Mouse (Mus musculus) ES-CJ7 (cell line): ENCODE data around the gene Fgf18.
A peak's percentile ranks its signal among the peaks of the same experiment; 100 is the strongest.

Experiments
- DNase-seq: peaks from one replicate; pipeline ENCODE4 v3.0.0; 2011; ENCODE audit warnings: low read depth, low spot score

The Fgf18 gene

DNA sequence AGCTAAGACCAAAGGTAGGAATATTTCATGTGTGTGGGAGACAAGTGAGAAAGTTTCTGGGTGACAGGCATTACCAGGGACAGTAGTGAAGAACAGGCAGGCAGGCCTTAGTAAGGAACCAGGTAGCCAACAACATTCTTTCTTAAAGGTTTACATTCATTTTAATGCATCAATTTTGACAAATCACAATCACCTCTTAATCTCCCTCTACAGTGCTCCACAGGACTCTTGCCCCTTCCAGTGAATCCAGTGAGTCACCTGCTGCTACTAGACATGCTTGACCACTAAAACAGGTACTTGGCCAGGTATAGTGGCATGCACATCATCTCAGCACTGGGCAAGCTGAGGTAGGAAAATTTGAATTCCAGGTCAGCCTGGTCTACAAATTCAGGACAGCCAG, 3.2 kb upstream of the Fgf18 start:
- DNase-seq, result no peak

DNA sequence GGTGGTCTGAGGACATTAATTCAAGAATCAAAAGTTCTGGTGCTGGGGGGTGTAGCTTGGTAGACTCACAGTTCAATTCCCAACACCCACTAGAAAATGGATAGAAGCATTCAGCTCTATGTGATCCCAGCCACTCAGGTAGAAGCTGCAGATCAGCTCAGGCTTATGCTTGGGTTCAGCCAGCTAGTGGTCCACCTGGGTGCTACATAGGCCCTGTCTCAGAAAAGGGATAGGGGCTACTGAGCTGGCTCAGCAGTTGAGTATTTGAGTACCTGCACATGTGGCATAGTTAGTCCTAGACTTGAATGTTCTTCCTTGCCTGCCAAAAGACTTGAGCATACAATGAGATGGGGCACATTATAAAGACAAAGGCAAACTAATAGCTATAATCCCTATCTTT, 2.3 kb upstream of the Fgf18 start:
- DNase-seq, result peak; percentile 74

DNA sequence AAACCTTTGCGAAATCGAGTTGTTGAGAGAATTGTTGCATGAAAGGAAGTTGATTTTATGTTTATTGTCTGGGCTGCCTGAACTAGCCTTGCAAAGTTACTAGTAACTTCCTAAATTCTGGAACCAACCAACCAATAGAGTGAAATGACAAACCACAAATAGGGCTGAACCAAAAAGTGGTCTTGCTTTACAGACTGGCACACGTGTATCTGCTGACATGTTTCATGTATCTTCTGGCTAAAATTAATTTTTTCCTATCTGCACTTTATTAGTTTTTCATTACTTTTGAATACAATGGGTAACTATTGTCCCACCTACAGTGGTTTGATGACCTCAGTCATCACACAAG, 1.9 kb upstream of the Fgf18 start:
- DNase-seq, result no peak

DNA sequence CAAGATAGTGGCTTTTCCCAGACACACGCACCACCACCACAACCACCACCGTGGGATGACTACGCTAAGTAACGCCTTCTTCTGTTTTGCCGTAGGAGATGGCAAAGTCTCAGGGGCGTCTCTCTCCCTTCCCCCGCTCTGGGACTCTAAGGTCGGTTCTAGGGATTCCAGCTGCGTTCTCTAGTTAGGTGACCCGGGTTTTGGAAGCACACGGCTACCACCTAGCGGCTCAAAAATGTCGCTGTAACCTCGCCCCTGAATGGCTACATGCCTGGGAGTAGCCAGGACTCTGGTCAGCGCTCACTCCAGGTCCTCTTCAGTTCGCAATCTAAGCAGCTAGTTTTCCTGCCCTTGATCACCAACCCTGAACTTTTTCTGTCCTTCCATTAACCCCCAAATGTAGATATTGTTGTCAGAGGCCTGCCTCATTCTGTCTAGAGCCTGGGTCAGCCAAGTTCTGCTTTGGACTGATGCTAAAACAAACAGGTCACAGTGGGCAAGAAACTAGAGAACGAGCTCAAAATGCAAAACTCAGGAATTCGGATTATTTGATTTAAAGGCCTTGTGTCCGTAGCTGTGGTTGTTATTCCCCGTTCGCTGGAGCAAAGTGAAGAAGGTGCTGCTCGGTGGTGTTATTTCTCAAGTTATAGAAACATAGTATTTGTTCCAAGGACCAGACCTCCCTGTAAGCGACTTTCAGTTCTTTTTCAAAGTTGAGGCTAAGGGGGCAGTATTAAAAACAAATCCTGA, 1.3 kb upstream of the Fgf18 start:
- DNase-seq, result peak; percentile 94

DNA sequence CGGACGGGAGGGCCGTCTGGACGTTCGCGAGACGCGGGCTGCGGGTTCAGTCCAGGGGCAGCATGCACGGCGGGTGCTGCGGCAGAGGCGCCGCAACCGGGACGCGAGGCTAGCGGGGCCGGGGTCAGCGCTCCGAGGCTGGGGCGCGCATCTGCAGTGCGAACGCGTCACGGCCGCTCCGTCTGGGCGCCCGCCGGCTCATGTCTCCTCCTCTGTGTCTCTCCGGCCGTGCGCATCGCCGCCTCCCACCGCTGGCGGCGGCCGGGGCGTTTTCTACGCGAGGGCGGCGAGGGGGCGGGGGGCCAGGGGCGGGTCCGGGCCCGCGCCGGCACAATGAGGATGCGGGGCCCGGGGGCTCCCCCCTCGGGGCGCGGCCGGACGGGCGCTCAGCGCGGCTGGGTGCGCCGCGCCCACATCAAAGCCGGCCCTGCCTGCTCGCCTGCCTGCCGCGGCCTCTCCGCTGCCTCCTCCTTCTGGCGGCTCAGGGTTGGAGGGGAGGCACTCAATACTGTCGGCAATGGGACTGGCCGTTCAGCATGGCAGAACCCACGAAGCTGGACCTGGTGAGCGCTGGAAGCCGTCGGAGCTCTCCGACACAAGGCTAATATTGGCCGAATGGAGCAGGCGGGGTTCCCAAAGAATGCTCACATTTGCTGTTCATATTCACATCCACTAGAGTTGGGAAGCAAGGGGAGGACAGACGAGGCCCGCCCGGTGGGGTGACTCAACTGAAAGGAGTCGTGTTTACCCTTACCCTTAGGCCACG, 555 bp upstream of the Fgf18 start:
- peak; percentile 59 for DNase-seq

DNA sequence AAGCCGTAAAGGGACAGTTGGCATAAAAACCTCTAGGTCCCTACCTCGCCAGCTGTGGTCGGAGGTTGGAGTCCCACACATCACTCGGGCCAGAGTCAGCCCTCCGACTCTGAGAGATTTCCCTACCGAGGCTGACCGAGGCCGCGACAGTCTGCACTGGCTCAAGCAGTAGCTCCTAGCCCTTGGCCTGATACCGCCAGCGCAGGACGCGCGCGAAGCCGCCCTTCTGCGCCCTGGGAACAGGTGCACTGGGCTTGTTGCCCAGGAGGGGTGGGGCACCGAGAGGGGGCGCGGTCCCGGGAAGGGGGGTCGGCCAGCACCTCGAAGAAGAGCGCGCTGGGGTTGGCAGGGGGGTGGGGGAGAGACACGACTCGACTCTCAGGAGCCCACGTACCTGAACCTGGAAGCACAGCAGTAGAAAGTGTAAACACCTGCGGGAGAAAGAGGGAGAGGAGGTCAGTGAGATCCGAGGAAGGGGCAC, 509 bp downstream of the Fgf18 start:
- DNase-seq, result no peak

DNA sequence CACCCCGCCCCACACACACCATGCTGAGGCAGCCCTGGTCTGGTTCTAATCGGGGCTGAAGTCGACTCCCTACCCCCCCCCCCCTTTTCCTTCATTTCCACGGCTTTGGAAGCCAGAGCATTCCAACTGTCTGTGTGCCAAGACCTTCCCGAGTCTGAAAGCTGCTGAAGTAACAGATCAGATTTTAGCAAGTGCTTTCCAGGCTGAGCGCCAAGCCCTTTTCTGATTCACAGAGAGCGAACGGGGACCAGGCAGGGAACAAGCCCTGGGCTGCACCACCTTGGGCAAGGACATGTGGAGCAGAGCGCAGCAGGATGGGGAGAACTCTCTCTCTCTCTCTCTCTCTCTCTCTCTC, 1.1 kb downstream of the Fgf18 start:
- no peak for DNase-seq

DNA sequence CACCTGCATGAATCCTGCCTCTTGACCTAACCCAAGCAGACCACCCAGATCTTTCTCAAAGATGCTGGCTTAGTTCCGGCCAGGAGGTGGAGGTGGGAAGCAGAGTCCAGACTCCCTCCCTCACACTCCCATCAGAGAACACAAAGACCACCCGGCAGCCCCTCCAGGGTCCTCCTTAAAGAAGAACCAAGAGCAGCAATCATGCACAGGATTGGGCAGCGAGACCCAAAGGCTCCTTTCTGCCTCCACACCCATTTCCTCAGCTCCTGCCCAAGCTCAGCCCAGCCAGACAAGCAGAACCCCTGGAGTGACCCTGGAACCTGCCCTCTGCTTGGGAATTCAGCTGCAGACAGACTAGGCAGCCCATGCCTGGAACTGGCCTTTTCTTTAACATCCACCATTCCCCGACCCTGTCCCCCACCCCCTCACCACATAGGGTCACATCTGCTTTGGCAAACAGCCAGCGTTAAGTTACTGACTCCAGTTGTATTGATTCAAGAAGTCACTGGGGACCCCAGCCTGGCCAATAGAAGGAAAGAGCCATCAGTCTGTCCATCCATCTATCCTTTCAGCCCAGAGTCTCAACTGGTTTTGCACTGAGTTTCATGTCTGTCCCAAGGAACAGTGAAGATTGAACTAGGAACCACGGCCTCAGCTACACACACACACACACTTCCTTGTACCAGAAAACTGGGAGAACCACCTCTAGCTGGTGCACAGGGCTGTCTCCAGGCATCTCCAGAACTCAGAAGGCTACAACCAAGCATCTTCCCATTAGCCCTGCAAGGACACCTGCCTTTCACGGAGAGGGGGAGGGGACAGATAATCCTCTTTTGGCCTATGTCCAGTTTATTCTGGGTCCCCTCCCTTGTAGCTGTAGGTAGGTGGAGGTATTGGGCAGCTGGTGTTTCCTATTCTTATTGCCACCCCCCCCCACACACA, 1.7 kb downstream of the Fgf18 start:
- DNase-seq, result no peak

DNA sequence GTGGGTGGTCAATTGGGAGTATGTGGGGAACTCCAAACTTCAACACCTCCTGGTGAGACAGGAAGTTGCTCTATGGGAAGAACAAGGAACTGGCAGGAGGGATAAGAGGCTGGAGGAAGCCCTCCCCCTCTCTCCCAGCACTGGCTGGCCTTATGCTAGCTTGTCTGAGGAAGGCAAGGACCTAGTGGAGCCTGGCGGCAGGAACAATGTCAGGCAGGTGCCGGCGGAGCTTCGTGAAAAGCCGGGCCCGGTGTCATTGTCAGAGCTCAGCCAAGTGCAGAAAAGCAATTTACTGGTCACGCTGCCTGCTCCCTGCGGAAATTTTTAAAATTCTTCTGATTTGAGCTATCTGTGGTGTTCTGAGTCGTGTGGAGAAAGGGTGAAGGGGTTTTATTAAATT, 3.3 kb downstream of the Fgf18 start:
- no peak for DNase-seq

DNA sequence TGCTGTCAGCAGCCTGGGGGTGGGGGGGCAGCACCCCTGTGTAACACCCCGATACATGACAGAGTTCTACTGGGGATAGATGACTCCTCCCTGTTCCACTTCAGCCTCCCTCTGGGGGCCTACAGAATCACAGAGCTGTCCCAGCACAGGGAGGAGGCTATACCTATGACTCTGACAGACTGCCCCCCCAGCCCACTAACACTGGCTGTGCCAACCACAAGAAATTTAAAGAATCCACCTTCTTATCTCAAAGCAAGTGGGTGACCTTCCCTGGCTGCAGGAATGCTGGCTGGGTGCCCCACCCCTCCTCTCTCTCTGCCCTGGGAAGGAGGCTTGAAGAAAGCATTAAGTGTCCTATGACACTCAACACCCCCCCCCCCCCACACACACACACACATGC, 4.4 kb downstream of the Fgf18 start:
- no peak for DNase-seq

DNA sequence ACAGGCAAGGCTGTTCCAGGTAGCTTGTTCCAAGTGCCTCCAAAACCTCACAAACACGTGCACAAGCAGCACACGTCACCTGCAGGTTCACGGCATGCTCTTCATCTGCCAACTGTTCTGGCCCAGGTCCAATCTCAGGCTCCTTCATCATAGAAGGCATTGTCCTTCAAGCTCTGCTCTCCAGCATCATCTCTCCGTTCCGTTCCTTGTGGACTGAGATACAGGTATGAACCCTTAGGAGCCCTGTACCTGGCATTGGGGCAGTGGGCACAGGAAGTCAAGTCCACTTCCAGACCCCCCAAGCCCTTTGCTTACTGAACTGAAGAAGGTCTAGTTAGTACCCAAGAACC, 7.1 kb downstream of the Fgf18 start:
- no peak for DNase-seq

DNA sequence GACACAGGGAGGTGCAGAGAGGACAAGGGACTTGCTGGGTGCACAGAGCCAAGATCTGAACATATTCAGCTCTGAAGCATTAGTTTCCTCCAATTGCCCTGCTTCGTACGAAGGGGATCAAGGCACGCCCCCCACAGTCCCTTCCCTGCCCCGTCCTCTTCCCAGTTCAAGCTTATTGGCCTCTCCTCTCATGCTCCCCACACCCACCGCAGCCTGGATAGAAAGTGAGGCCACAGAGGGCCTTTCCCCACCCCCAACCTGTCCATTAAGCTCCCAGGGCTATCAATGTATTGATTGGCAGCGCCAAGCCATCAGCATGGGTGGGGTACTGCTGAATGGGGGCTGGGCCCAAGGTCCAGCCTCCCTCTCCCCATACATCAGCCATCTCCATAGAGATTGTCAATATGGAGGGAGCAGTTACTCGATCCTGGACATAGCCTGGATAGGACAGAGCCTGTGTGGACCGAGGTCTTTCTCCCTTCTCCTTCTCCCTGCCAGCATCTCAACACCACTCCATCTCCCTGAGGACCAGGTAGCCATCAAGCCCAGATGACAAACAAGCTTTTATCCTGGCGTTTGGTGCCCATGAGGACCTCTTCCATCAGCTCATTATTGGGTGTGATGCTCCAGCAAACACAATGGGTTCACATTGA, 7.6 kb downstream of the Fgf18 start:
- no peak for DNase-seq

DNA sequence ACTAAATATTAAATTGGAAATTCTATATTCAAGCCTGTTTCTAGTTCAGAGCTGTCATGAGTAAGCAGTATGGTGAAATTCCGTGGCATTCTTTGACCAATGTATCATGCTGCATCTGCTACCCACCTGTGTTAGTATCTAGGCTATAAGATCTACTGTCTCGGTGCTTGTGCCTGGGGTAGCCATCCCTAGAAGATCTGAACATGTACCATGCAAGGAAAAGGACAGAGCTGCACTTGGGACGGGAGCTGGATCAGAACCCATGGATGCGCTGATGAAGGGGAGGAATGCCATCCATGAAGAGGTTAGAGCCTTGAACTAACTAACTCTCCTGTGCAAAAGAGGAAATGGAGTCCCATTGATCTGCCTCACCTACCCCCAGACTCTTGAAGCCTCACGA, 8.5 kb downstream of the Fgf18 start:
- no peak for DNase-seq

DNA sequence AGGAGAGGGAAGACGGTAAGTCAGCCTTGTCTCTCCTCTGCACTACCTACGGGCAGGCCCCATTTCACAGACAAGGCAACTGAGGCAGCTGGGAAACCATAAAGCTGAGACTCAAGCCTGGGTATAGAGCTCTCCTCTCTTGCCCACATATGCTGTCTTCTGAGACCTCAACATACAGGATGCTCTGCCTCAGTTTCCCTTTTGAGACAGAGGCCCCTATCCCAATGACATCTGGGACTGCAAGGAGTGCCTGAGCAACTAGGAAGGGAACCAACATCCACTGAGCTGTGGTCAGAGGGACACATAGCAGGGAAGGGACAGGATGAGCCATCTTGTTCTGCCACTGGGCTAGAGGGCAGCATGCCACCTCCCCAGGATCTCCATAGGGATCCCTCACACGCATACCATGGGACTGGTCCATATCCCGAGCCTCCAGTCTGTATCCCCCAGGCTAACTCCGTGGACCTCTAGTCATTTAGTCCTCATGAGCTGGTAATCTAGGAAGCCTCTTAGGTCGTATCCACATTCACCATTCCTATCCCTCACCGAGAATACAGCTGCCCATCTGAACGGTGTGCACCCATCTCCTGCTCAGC, 12.7 kb downstream of the Fgf18 start:
- no peak for DNase-seq

DNA sequence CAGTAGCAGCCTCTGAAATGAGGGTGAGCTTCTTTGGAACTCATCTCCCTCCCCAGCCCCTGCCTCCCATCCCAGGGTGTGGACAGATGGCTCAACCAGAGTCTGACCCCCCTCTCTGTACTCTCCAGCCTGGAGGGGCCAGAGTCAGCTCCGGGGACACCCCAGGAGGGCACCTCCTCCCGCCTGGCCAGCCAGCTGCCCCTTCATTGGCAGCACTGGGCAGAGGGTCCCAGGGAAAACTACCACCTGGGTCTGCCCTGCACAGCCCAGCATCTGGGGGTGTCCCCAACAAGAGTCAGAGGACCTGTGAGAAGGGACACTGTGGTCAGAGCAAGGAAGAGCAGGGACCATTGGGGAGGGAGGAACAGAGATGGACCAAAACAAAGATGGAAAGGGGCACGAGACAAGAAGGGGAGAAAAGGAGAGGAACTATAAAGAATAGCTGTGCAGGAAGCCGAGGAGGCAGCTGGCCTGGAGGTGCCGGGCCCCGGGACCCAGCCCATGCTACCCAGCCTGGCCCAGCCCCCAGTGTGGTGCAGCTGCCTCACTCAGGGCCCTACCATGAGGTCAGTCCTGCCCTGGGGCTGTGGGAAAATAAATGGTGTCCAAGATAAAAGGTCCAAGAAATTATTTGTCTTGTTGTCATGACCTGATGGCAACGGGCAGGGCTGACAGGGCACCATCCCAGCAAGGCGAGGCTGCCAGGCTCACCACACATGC, 14.4 kb downstream of the Fgf18 start:
- DNase-seq, result no peak

DNA sequence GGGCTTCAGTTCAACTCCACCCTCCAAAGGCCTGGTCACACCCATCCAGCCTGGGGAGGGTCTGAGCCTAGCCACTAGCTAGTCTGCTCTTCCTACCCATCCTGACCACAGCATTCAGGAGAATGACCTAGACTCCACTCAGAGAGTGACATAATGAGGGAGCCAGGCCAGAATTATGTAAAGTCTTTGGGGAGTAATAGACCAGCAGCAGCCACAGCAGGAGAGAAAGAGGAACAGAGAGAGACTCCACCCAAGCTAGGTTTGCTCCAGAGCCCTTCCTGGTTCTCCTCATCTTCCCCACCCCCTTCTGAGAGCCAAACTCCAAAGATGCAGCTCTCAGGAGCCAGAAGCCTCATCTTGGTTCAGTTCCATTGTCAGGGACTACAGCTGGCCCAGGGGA, 20.1 kb downstream of the Fgf18 start:
- DNase-seq, result no peak

DNA sequence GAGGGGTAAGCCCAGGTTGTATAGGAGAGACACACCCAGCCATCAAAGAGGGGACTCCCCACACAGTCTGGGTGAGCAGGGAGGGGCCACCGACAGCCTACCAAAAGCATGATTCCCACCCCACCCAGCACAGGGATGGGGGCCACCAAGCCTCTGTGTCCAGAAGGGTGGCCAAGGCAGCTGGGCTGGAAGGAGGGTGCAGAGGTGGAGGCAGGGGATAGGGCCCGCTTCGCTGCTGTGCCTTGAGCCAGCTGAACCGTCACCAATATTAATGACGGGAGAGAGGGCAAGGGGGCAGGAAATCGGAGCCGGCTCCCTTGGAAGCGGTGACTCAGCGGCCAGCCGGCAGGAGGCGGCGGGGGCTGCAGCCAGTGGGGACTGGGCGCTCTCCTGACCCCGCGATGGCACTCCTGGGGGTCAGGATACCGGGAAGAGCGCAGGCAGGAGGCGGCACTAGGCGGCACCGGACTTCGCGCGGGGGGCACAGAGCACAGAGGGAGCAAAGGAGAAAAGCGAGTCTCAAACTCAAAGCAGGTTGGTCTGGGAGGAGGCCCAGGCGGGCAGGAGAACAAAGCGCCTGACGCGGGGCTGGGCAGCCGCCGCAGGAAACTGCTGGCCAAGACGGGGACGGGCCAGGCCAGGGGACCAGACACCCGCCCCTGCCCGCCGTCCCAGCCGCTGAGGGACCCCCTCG, 24.5 kb downstream of the Fgf18 start:
- DNase-seq, result no peak

DNA sequence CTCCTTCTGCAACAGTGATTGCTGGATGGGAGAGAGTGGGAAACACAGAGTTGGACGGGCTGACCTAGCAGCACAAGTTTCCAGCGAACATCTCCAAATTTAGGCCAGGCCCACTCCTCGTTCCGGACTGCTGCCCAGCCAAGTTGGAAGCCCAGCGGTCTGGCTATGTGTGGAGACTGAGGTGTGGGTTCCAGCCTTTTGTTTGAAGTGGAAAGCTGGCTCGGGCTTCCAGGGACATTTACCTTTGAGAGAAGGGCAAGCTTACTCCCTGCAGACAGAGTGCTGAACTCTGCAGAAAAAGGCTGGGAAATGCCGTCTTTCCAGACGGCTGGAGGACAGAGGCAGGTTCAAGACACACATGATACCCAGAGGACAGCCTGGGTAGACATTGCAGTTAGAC, 27.6 kb downstream of the Fgf18 start:
- DNase-seq, result no peak

DNA sequence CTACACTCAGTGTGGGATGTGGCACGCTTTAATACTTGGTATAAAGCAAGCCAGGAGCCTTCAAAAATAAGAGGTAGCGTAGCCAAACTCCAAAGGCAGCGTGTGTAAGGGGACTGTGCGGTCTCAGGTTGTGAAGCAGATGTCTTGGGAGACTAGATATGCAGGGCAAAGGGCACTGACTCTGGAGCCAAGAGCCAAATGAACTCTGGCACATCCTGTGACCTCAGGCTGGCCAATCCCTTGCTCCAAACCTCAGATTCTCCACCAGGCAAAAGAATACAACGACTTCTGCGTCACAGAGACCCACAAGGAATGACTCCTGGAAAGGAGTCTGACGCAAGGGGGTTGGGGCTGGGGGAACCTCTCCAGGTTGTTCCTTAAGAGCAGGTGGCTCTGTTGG, 28.1 kb downstream of the Fgf18 start:
- DNase-seq, result no peak

DNA sequence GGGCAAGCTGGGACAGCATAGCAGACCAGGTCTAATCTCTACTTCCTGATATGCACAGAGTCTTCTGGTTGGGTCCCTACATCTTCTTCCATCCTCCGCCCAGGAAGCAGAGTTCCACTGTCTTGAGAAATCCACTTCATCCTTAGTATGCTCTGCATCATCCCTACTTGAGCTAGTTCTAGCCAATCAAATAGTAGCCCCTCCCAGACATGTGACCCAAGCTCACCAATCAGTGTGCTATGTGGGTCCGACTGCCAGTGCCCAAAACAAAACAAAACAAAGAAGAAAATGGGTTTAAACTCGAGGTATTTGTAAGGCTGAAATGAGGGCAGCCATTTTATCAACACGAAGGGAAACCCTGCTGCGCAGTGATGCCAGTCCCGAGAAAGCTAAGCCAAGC, 28.7 kb downstream of the Fgf18 start:
- peak; percentile 44 for DNase-seq
